Mouse (Mus musculus): ENCODE measurements around the gene Tra2a.
"Not testable (repeated sequence)": the region's sequence is repeated elsewhere in the genome, so short reads cannot be mapped to it uniquely, and the experiment has no call there.

- TF ChIP-seq POLR2A (IDR thresholded peaks at IDR 0.05; ENCODE audit: borderline replicate concordance, insufficient read depth, low read length); CTCF (IDR thresholded peaks at IDR 0.05; ENCODE audit: borderline replicate concordance, insufficient read depth, low read depth, low read length): not testable (repeated sequence)
Measured at GRCm38 (mm10) chr6:49264446-49264845, 613 bp upstream of the Tra2a start.

All from cerebellum, adult 2 months (tissue).